Mouse (Mus musculus) hindbrain, embryonic 14.5 days (tissue): Measurements from ENCODE around the gene Mroh8. TPM values are rescaled to one million over a fixed set of nuclear protein-coding genes. Genes with fewer than 3 reads are reported as not detected.

Experiments
- ATAC-seq: fragments of 200-750 bp; cut with Nextera tagmentation; 2 replicates; pipeline ENCODE4 v1.8.0; 2017; ENCODE audit warnings: moderate number of reproducible peaks, mild to moderate bottlenecking, moderate TSS enrichment, moderate library complexity; ENCODE audit not compliant: low FRiP score
- DNase-seq: peaks from one replicate; pipeline ENCODE4 v3.0.0-alpha.2; 2015; ENCODE audit warnings: low spot score
- H3K27ac ChIP-seq: fragments of 300-500 bp; sonication (generic); 2 replicates; pipeline ENCODE4 v1.5.1; 2014; ENCODE audit warnings: mild to moderate bottlenecking, moderate library complexity
- H3K27me3 ChIP-seq: fragments of 300-500 bp; sonication (generic); 2 replicates; pipeline ENCODE4 v1.6.1; 2014; ENCODE audit warnings: mild to moderate bottlenecking, low read length, mixed read lengths; ENCODE audit not compliant: control insufficient read depth, insufficient read depth
- H3K36me3 ChIP-seq: fragments of 300-500 bp; sonication (generic); replicated peaks from 2 replicates; pipeline ENCODE4 v1.6.1; 2014; ENCODE audit not compliant: control insufficient read depth, insufficient read depth
- H3K4me1 ChIP-seq: fragments of 300-500 bp; sonication (generic); replicated peaks from 2 replicates; pipeline ENCODE4 v1.6.1; 2014; ENCODE audit warnings: antibody characterized with exemption, low read length, mixed read lengths; ENCODE audit not compliant: control insufficient read depth, insufficient read depth
- H3K4me2 ChIP-seq: fragments of 300-500 bp; sonication (generic); replicated peaks from 2 replicates; pipeline ENCODE4 v1.6.1; 2014; ENCODE audit warnings: mild to moderate bottlenecking, moderate library complexity
- H3K4me3 ChIP-seq: fragments of 300-500 bp; sonication (generic); replicated peaks from 2 replicates; pipeline ENCODE4 v1.5.1; 2014; ENCODE audit warnings: mild to moderate bottlenecking, low read length
- H3K9ac ChIP-seq: fragments of 300-500 bp; sonication (generic); 2 replicates; pipeline ENCODE4 v1.6.1; 2014
- H3K9me3 ChIP-seq: fragments of 300-500 bp; sonication (generic); 2 replicates; pipeline ENCODE4 v1.6.1; 2016; ENCODE audit warnings: low read length; ENCODE audit not compliant: control insufficient read depth
- WGBS: fragments of 180-500 bp; shearing (Covaris S2); extraction: QIAGEN DNeasy Blood & Tissue Kit; methylation state at CpG from one replicate; pipeline ENCODE4 v1.1.7; 2014; 5-methylcytosine and 5-hydroxymethylcytosine counted together
- polyA plus RNA-seq: library from polyadenylated mRNA; unstranded; fragments of >200 nt; fragmentation: Nextera tagmentation; extraction: Ambion mirVana; gene quantifications from 2 replicates; pipeline ENCODE4 v1.2.1, GENCODE M21; 2014

The Mroh8 gene
- polyA plus RNA-seq, 1 experiment from 2014 or later: 0.41 TPM

- no peak overlapping the region for H3K4me2 ChIP-seq
- ATAC-seq: no peak
- no peak overlapping the region for H3K9ac ChIP-seq
- H3K27me3 ChIP-seq: no peaks in the 10 kb centered on the region
- DNase-seq: no peak
- peaks cover 87% of the 10 kb centered on the region for H3K36me3 ChIP-seq
- peak overlapping the region; percentile 32; the same call in 1 of the 2 replicates for H3K27ac ChIP-seq
- H3K4me1 ChIP-seq: peaks cover 15% of the 10 kb centered on the region
- H3K9me3 ChIP-seq: no peaks in the 10 kb centered on the region
- 87% methylated on average over 6 of the region's 6 CpGs for WGBS
- H3K4me3 ChIP-seq: no peak overlapping the region
Measured at GRCm38 (mm10) chr2:157315486-157315885, 36.1 kb upstream of the Mroh8 start.

GRCm38 (mm10) chr2:157314310-157314709 is 35.0 kb upstream of the Mroh8 start:
- Histone ChIP-seq H3K36me3 (peaks cover 88% of the 10 kb centered on the region), H3K4me3 (no peak overlapping the region), H3K27ac (peak overlapping the region; percentile 73), H3K9ac (no peak overlapping the region), H3K4me2 (no peak overlapping the region), H3K4me1 (peaks cover 13% of the 10 kb centered on the region), H3K27me3 (no peaks in the 10 kb centered on the region), H3K9me3 (no peaks in the 10 kb centered on the region)
- DNase-seq: peak; percentile 30
- 62% methylated on average over 7 of the region's 7 CpGs for WGBS
- ATAC-seq: no peak

- peaks cover 13% of the 10 kb centered on the region for H3K4me1 ChIP-seq
- H3K9me3 ChIP-seq: no peaks in the 10 kb centered on the region
- H3K4me2 ChIP-seq: no peak overlapping the region
- 0 out of 2 replicates have a peak, but pooled peaks have one; percentile 65 for ATAC-seq
- peaks cover 92% of the 10 kb centered on the region for H3K36me3 ChIP-seq
- no peaks in the 10 kb centered on the region for H3K27me3 ChIP-seq
- 72% methylated on average over 3 of the region's 3 CpGs for WGBS
- no peak overlapping the region for H3K9ac ChIP-seq
- no peak overlapping the region for H3K4me3 ChIP-seq
- peak overlapping the region; percentile 73 for H3K27ac ChIP-seq
- DNase-seq: no peak
Measured at GRCm38 (mm10) chr2:157313718-157314117, 34.4 kb upstream of the Mroh8 start.

- H3K27ac ChIP-seq: no peak overlapping the region
- no peaks in the 10 kb centered on the region for H3K9me3 ChIP-seq
- DNase-seq: no peak
- peaks cover 95% of the 10 kb centered on the region for H3K36me3 ChIP-seq
- H3K4me3 ChIP-seq: no peak overlapping the region
- H3K4me1 ChIP-seq: peaks cover 13% of the 10 kb centered on the region
- no peak overlapping the region for H3K4me2 ChIP-seq
- ATAC-seq: no peak
- H3K27me3 ChIP-seq: no peaks in the 10 kb centered on the region
- 82% methylated on average over 6 of the region's 6 CpGs for WGBS
- H3K9ac ChIP-seq: no peak overlapping the region
Measured at GRCm38 (mm10) chr2:157310963-157311637, 31.8 kb upstream of the Mroh8 start.

GRCm38 (mm10) chr2:157309611-157310010 is 30.3 kb upstream of the Mroh8 start:
- 98% methylated on average over 8 of the region's 8 CpGs for WGBS
- Histone ChIP-seq H3K36me3 (peaks cover 92% of the 10 kb centered on the region), H3K27me3 (no peaks in the 10 kb centered on the region), H3K4me3 (no peak overlapping the region), H3K9ac (no peak overlapping the region), H3K4me1 (peaks cover 10% of the 10 kb centered on the region), H3K4me2 (no peak overlapping the region), H3K27ac (no peak overlapping the region), H3K9me3 (no peaks in the 10 kb centered on the region)
- no peak for ATAC-seq
- no peak for DNase-seq

- DNase-seq (no peak), ATAC-seq (no peak)
- no peak overlapping the region for H3K4me3 ChIP-seq
- H3K27ac ChIP-seq: peak overlapping the region; percentile 51; the same call in 1 of the 2 replicates
- H3K9me3 ChIP-seq: no peaks in the 10 kb centered on the region
- no peaks in the 10 kb centered on the region for H3K27me3 ChIP-seq
- peaks cover 93% of the 10 kb centered on the region for H3K36me3 ChIP-seq
- no peak overlapping the region for H3K4me2 ChIP-seq
- WGBS: 91% methylated on average over 2 of the region's 2 CpGs
- H3K9ac ChIP-seq: no peak overlapping the region
- H3K4me1 ChIP-seq: peaks cover 3% of the 10 kb centered on the region
Measured at GRCm38 (mm10) chr2:157308273-157308917, 29.0 kb upstream of the Mroh8 start.

GRCm38 (mm10) chr2:157307715-157308265 is 28.4 kb upstream of the Mroh8 start:
- ATAC-seq (no peak), DNase-seq (peak; percentile 44)
- no peak overlapping the region for H3K9ac ChIP-seq
- H3K4me1 ChIP-seq: peaks cover 2% of the 10 kb centered on the region; the same call in 1 of the 2 replicates
- H3K9me3 ChIP-seq: no peaks in the 10 kb centered on the region
- no peak overlapping the region for H3K4me3 ChIP-seq
- peaks cover 93% of the 10 kb centered on the region for H3K36me3 ChIP-seq
- 69% methylated on average over 4 of the region's 4 CpGs for WGBS
- H3K4me2 ChIP-seq: no peak overlapping the region
- peak overlapping the region; percentile 51 for H3K27ac ChIP-seq
- no peaks in the 10 kb centered on the region for H3K27me3 ChIP-seq

- DNase-seq: no peak
- peaks cover 93% of the 10 kb centered on the region for H3K36me3 ChIP-seq
- peak overlapping the region; percentile 49; the same call in 1 of the 2 replicates for H3K27ac ChIP-seq
Measured at GRCm38 (mm10) chr2:157306091-157307032, 27.0 kb upstream of the Mroh8 start.

More at GRCm38 (mm10) chr2:157306091-157307032, 27.0 kb upstream of the Mroh8 start:
- 75% methylated on average over 7 of the region's 7 CpGs for WGBS
- Histone ChIP-seq H3K4me2 (no peak overlapping the region), H3K9ac (no peak overlapping the region), H3K9me3 (no peaks in the 10 kb centered on the region), H3K27me3 (no peaks in the 10 kb centered on the region), H3K4me1 (no peaks in the 10 kb centered on the region), H3K4me3 (no peak overlapping the region)
- ATAC-seq: no peak
